Mouse (Mus musculus) CH12.LX (cell line): Measurements from ENCODE around the gene Hist1h4c. TPM values are rescaled to one million over a fixed set of nuclear protein-coding genes. Genes with fewer than 3 reads are reported as not detected.

ENCODE experiments used
- DNase-seq: peaks from one replicate; pipeline ENCODE4 v3.0.0-alpha.2; 2013; ENCODE audit errors: extremely low read depth
- H3K27ac ChIP-seq: 2 replicates; pipeline ENCODE4 v1.5.1; 2012; ENCODE audit warnings: low read depth, mild to moderate bottlenecking, control low read depth, moderate library complexity; ENCODE audit not compliant: insufficient read depth
- H3K27me3 ChIP-seq: replicated peaks from 2 replicates; pipeline ENCODE3; 2012; ENCODE audit warnings: inconsistent platforms
- H3K36me3 ChIP-seq, 2 experiments: replicated peaks in 1 of 2; 2 replicates each; pipeline versions ENCODE3 to v1.6.1; 2012; ENCODE audit warnings: inconsistent platforms in 1 of 2, low read length in 1 of 2, mild to moderate bottlenecking in 1 of 2, mixed read lengths in 1 of 2, moderate library complexity in 1 of 2; ENCODE audit not compliant: control insufficient read depth in 1 of 2, insufficient read depth in 1 of 2
- H3K4me1 ChIP-seq, 2 experiments: 2 replicates each; pipeline ENCODE4 v1.6.1; 2012; ENCODE audit warnings: inconsistent platforms in 1 of 2, moderate library complexity in 1 of 2; ENCODE audit not compliant: insufficient read depth in 2 of 2, control insufficient read depth in 1 of 2
- H3K4me2 ChIP-seq: 2 replicates; pipeline ENCODE4 v1.6.1; 2012; ENCODE audit warnings: low read depth, mild to moderate bottlenecking, control low read depth; ENCODE audit not compliant: poor library complexity, insufficient read depth, severe bottlenecking
- H3K4me3 ChIP-seq, 3 experiments: fragments of 150-350 bp in 1 of 3; sonication (generic) in 1 of 3; replicated peaks in 1 of 3; 2 replicates each; pipeline versions ENCODE3 to v1.5.1; 2011 to 2012; ENCODE audit warnings: low read depth in 2 of 3, low read length in 2 of 3, mild to moderate bottlenecking in 2 of 3, moderate library complexity in 2 of 3, control low read depth in 1 of 3, improper control_type of control experiment in 1 of 3, inconsistent platforms in 1 of 3, mixed read lengths in 1 of 3; ENCODE audit not compliant: poor library complexity in 1 of 3
- H3K79me2 ChIP-seq: replicated peaks from 2 replicates; pipeline ENCODE4 v1.6.1; 2012; ENCODE audit warnings: mild to moderate bottlenecking, moderate library complexity; ENCODE audit not compliant: control insufficient read depth, poor library complexity, insufficient read depth, severe bottlenecking; ENCODE audit errors: extremely low read depth
- H3K9ac ChIP-seq: 2 replicates; pipeline ENCODE4 v1.6.1; 2012; ENCODE audit warnings: low read depth, mild to moderate bottlenecking, control low read depth, moderate library complexity; ENCODE audit not compliant: insufficient read depth
- H3K9me3 ChIP-seq: replicated peaks from 2 replicates; pipeline ENCODE3; 2012; ENCODE audit warnings: low read length, inconsistent platforms, mixed read lengths
- BHLHE40 ChIP-seq: IDR thresholded peaks from 2 replicates; pipeline ENCODE4 v1.6.1; 2011; ENCODE audit warnings: mild to moderate bottlenecking, low read depth, low read length, improper control_type of control experiment
- CTCF ChIP-seq, 2 experiments: IDR thresholded peaks in 1 of 2; conservative IDR thresholded peaks in 1 of 2; 2 replicates each; pipeline ENCODE4 v1.5.1; 2011 to 2012; ENCODE audit warnings: low read depth in 2 of 2, low read length in 2 of 2, improper control_type of control experiment in 1 of 2, inconsistent platforms in 1 of 2, mild to moderate bottlenecking in 1 of 2, moderate library complexity in 1 of 2
- E2F4 ChIP-seq: IDR thresholded peaks from 2 replicates; pipeline ENCODE4 v1.6.1; 2011; ENCODE audit warnings: low read depth, low read length, improper control_type of control experiment; ENCODE audit not compliant: insufficient replicate concordance
- ETS1 ChIP-seq: conservative IDR thresholded peaks from 2 replicates; pipeline ENCODE4 v1.6.1; 2012; ENCODE audit warnings: low read depth, mild to moderate bottlenecking, inconsistent platforms, low read length, improper control_type of control experiment, moderate library complexity
- JUND ChIP-seq: conservative IDR thresholded peaks from 2 replicates; pipeline ENCODE4 v1.6.1; 2011; ENCODE audit warnings: low read depth, low read length, improper control_type of control experiment
- KAT2A ChIP-seq: IDR thresholded peaks from 2 replicates; pipeline ENCODE4 v1.6.1; 2012; ENCODE audit warnings: low read length, improper control_type of control experiment, inconsistent platforms; ENCODE audit not compliant: insufficient replicate concordance
- MAZ ChIP-seq: IDR thresholded peaks from 2 replicates; pipeline ENCODE4 v1.6.1; 2012; ENCODE audit warnings: low read depth, mild to moderate bottlenecking, inconsistent platforms, low read length, improper control_type of control experiment, moderate library complexity
- MEF2A ChIP-seq: IDR thresholded peaks from 2 replicates; pipeline ENCODE4 v1.6.1; 2014; ENCODE audit warnings: low read depth, mild to moderate bottlenecking, inconsistent platforms, low read length, improper control_type of control experiment, borderline replicate concordance
- MXI1 ChIP-seq: IDR thresholded peaks from 2 replicates; pipeline ENCODE4 v1.6.1; 2011; ENCODE audit warnings: mild to moderate bottlenecking, low read depth, low read length, improper control_type of control experiment
- NRF1 ChIP-seq: IDR thresholded peaks from 2 replicates; pipeline ENCODE4 v1.6.1; 2014; ENCODE audit warnings: low read depth, mild to moderate bottlenecking, inconsistent platforms, low read length, improper control_type of control experiment, moderate library complexity
- POLR2A ChIP-seq: IDR thresholded peaks from 2 replicates; pipeline ENCODE4 v1.6.1; 2011; ENCODE audit warnings: low read depth, mild to moderate bottlenecking, improper control_type of control experiment, low read length
- SIN3A ChIP-seq: IDR thresholded peaks from 2 replicates; pipeline ENCODE4 v1.6.1; 2012; ENCODE audit warnings: low read length, improper control_type of control experiment, inconsistent platforms
- SMC3 ChIP-seq: IDR thresholded peaks from 2 replicates; pipeline ENCODE4 v1.6.1; 2011; ENCODE audit warnings: low read depth, low read length, improper control_type of control experiment
- TBP ChIP-seq: conservative IDR thresholded peaks from 2 replicates; pipeline ENCODE4 v1.6.1; 2011; ENCODE audit warnings: low read depth, low read length, improper control_type of control experiment
- TCF12 ChIP-seq: IDR thresholded peaks from 2 replicates; pipeline ENCODE4 v1.6.1; 2014; ENCODE audit warnings: low read depth, mild to moderate bottlenecking, inconsistent platforms, low read length, improper control_type of control experiment
- USF1 ChIP-seq: IDR thresholded peaks from 2 replicates; pipeline ENCODE4 v1.6.1; 2014; ENCODE audit warnings: low read depth, mild to moderate bottlenecking, inconsistent platforms, low read length, improper control_type of control experiment
- ZKSCAN1 ChIP-seq: IDR thresholded peaks from 2 replicates; pipeline ENCODE4 v1.6.1; 2012; ENCODE audit warnings: low read depth, inconsistent platforms, low read length, improper control_type of control experiment, borderline replicate concordance
- ZNF384 ChIP-seq: IDR thresholded peaks from 2 replicates; pipeline ENCODE4 v1.6.1; 2012; ENCODE audit warnings: low read depth, low read length, improper control_type of control experiment, inconsistent platforms
- dilution Hi-C: fragments of 300-500 bp; cut with MboI; formaldehyde crosslinking; loops from 2 replicates; pipeline ENCODE4 v1.14.3; 2020; ENCODE audit warnings: low sequenced_read_pairs; ENCODE audit not compliant: extremely low pct_unique_long_range_greater_than_20kb, extremely low pct_ligation_motif_present
- in situ Hi-C: fragments of 300-500 bp; cut with MboI; formaldehyde crosslinking; loops from 3 replicates; pipeline ENCODE4 v1.14.3; 2019; ENCODE audit warnings: low sequenced_read_pairs, low pct_ligation_motif_present, low pct_unique_long_range_greater_than_20kb, mixed read lengths
- polyA plus RNA-seq: library from polyadenylated mRNA; unstranded; fragments of >175 nt; gene quantifications from 2 replicates; pipeline ENCODE4 v1.2.1, GENCODE M21; 2012; ENCODE audit warnings: low read depth; ENCODE audit not compliant: insufficient read length
- total RNA-seq, 2 experiments: library from RNA; depleted of rRNA; stranded (reverse); fragments of 300-350 nt in 1 of 2; fragments of >200 nt in 1 of 2; gene quantifications; 2 replicates each; pipeline ENCODE4 v1.2.3; 2012 to 2014

Gene Hist1h4c
- total and polyA plus RNA-seq, 3 experiments, result 1.2 to 1,374 (median 6.9) TPM

DNA sequence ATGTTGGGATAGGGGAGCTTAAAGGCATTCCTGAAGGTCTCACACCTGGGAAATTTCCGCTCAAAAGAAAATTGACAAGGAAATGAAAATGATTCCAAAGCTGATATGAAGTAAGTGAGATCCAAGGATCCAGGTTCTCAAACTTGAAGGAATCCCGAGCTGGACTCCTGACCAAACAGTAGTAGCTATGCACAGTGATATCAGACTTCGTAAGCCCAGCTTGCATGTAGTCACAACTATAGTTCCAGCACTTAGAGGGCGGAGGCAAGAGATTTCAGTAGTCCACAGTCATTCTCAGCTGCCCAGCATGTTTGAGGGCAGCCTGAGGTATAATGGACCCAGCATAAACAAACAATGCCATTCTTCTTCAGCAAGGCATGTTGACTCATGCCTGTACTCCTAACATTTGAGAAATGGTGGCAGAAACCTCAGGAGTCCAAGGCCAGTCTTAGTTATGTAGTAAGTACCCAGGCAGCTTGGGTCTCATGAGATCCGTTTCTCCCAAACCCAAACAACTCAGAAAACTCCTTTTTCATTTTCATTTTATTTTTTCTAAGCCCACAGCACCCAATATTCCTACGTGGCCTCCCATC lies 16.2 kb downstream of the Hist1h4c start:
- no peak for DNase-seq
- Histone ChIP-seq H3K4me2 (peak overlapping the region; percentile 75; the same call in 1 of the 2 replicates), H3K9me3 (no peaks in the 10 kb centered on the region), H3K4me1 (peaks cover 4 to 20% of the 10 kb centered on the region in 2 experiments; a peak in 2 of 4 replicates), H3K27ac (peak overlapping the region; percentile 16), H3K79me2 (no peaks in the 10 kb centered on the region), H3K36me3 (no peaks in the 10 kb centered on the region), H3K4me3 (no peak overlapping the region), H3K27me3 (no peaks in the 10 kb centered on the region), H3K9ac (peak overlapping the region; percentile 84)
- dilution Hi-C loops (no loop called here), in situ Hi-C loops (loop anchor here (10.0 kb wide), 1 partner anchor 47 kb away; no protein-coding TSS in a partner anchor)
- no peak for TF ChIP-seq POLR2A
- TF ChIP-seq ZKSCAN1, result no peak
- no peak for TF ChIP-seq NRF1
- no peak for TF ChIP-seq MAZ
- no peak for TF ChIP-seq KAT2A
- no peak for TF ChIP-seq MEF2A
- TF ChIP-seq MXI1, result no peak
- TF ChIP-seq SMC3, result no peak
- no peak for TF ChIP-seq USF1
- no peak for TF ChIP-seq TCF12
- no peak for TF ChIP-seq JUND
- TF ChIP-seq TBP, result no peak

GRCm38 (mm10) chr13:23662536-23662935 lies 35.7 kb downstream of the Hist1h4c start:
- Histone ChIP-seq H3K4me3 (no peak overlapping the region), H3K79me2 (no peaks in the 10 kb centered on the region), H3K4me2 (no peak overlapping the region), H3K36me3 (no peaks in the 10 kb centered on the region), H3K27ac (no peak overlapping the region), H3K9ac (no peak overlapping the region), H3K27me3 (no peaks in the 10 kb centered on the region)
- dilution Hi-C loops (no loop called here), in situ Hi-C loops (no loop called here)
- DNase-seq, result no peak
- TF ChIP-seq ETS1, result no peak
- no peak for TF ChIP-seq NRF1
- no peak for TF ChIP-seq BHLHE40
- TF ChIP-seq ZNF384, result no peak
- TF ChIP-seq E2F4, result no peak
- no peak for TF ChIP-seq ZKSCAN1
- TF ChIP-seq TBP, result no peak
- no peak for TF ChIP-seq SIN3A
- no peak for TF ChIP-seq TCF12
- no peak for TF ChIP-seq CTCF (conservative IDR thresholded peaks at IDR 0.05 in 1 of 2, IDR thresholded peaks at IDR 0.05 in 1 of 2; ENCODE audit: low read depth in 2 of 2, low read length in 2 of 2)
- TF ChIP-seq, all 38 proteins: peak for 0
- H3K4me1 ChIP-seq, result peaks cover 7 to 17% of the 10 kb centered on the region in 2 experiments
- H3K9me3 ChIP-seq, result no peaks in the 10 kb centered on the region
